Mouse (Mus musculus) mouse embryonic stem cell (cell line): ENCODE results near the gene Cuedc1.

Experiments
- in situ Hi-C, 2 experiments: fragments of 300-500 bp; cut with MboI; formaldehyde crosslinking; loops; 1 replicate in 1 of 2; 3 replicates in 1 of 2; pipeline ENCODE4 v1.14.3; 2019 to 2020; ENCODE audit warnings: low sequenced_read_pairs in 2 of 2, low pct_unique_long_range_greater_than_20kb in 1 of 2, mixed read lengths in 1 of 2; ENCODE audit not compliant: unreplicated experiment in 1 of 2

Gene Cuedc1

GRCm38 (mm10) chr11:88098021-88098729, at the start of gene Cuedc1:
TSS of gene Cuedc1 (plus strand) at chr11:88098058.
- in situ Hi-C loops, result no loop called here

- in situ Hi-C loops, result no loop called here
Observed at GRCm38 (mm10) chr11:88048961-88049670, 48.7 kb upstream of the Cuedc1 start.

- in situ Hi-C loops, result no loop called here
Observed at GRCm38 (mm10) chr11:88049732-88050131, 48.1 kb upstream of the Cuedc1 start.

GRCm38 (mm10) chr11:88052638-88053037, 45.2 kb upstream of the Cuedc1 start:
- in situ Hi-C loops, result no loop called here

GRCm38 (mm10) chr11:88053821-88054220, 44.0 kb upstream of the Cuedc1 start:
- in situ Hi-C loops, result no loop called here

GRCm38 (mm10) chr11:88054589-88054988, 43.3 kb upstream of the Cuedc1 start:
- in situ Hi-C loops, result no loop called here

- in situ Hi-C loops, result loop anchor here (5.0 kb wide), 3 partner anchors 88 to 147 kb away; partner anchors contain the start of gene Mrps23 (in 1 of the 2)
Observed at GRCm38 (mm10) chr11:88055777-88056176, 42.1 kb upstream of the Cuedc1 start.

- in situ Hi-C loops, result loop anchor here (5.0 kb wide), 3 partner anchors 90 to 145 kb away; partner anchors contain the start of gene Mrps23 (in 1 of the 2)
Observed at GRCm38 (mm10) chr11:88057788-88058187, 40.1 kb upstream of the Cuedc1 start.

GRCm38 (mm10) chr11:88059141-88059540, 38.7 kb upstream of the Cuedc1 start:
- in situ Hi-C loops, result loop anchor here (5.0 kb wide), 3 partner anchors 92 to 143 kb away; partner anchors contain the start of gene Mrps23 (in 1 of the 2)

- in situ Hi-C loops, result loop anchor here in 1 of 2 experiments (5.0 kb wide), 1 partner anchor 95 kb away; no protein-coding TSS in a partner anchor
Observed at GRCm38 (mm10) chr11:88061892-88062625, 35.8 kb upstream of the Cuedc1 start.

GRCm38 (mm10) chr11:88065732-88066131, 32.1 kb upstream of the Cuedc1 start:
- in situ Hi-C loops, result no loop called here

- in situ Hi-C loops, result no loop called here
Observed at GRCm38 (mm10) chr11:88067191-88067585, 30.7 kb upstream of the Cuedc1 start.

- in situ Hi-C loops, result no loop called here
Observed at GRCm38 (mm10) chr11:88067586-88068410, 30.1 kb upstream of the Cuedc1 start, which contains the start of gene Vezf1. TSS of gene Vezf1 (plus strand) at chr11:88068279.

- in situ Hi-C loops, result no loop called here
Observed at GRCm38 (mm10) chr11:88068411-88069245, 29.2 kb upstream of the Cuedc1 start.

- in situ Hi-C loops, result no loop called here
Observed at GRCm38 (mm10) chr11:88069246-88069570, 28.6 kb upstream of the Cuedc1 start.

- in situ Hi-C loops, result no loop called here
Observed at GRCm38 (mm10) chr11:88070392-88070791, 27.5 kb upstream of the Cuedc1 start.

- in situ Hi-C loops, result no loop called here
Observed at GRCm38 (mm10) chr11:88071113-88071512, 26.7 kb upstream of the Cuedc1 start.
